Mouse (Mus musculus) spleen, adult 12 weeks (tissue): ENCODE results near the gene Pcgf6.

Source experiments
- DNase-seq: peaks from one replicate; pipeline ENCODE4 v3.0.0; 2022; ENCODE audit warnings: low spot score

Gene Pcgf6

DNA sequence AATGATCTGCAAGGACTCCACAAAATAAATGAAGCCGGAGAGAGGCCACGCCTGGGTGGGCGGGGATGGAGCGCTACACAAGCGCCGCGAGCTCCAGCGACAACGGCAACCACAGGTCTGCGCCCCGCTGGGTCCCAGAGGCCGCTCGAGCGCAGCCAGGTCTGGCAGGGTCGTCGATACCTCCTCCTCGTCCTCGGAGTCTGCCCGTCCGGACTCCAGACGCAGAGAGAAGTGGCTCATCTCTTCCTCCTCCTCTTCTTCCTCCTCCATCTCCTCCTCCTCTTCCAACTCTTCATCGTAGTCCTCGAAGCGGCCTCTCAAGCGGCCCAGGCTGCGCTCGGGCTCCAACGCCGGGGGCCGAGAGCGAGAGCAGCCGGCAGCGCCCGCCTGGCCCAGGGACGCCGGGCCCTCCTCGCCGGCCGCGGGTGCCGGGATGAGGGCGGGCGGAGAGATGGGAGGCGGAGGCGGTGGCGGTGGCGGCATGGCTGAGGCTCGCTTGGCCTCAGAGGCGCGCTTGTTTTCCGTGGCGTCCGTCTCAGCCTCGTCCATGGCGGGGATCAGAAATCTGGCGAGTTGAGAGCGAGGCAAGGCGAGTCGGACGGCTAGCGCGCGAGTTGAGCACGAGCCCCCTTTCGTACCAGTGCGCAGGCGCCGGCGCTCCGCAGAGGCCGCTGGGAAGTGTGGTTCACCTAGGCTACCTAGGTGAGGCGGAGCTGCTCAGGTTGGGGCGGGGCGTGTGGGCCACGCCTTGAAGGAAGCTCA lies at the start of gene Pcgf6:
Gene Pcgf6, minus strand, starts transcription at position 636 of the 762 bp plus-strand sequence.
- DNase-seq, result peak; percentile 67

DNA sequence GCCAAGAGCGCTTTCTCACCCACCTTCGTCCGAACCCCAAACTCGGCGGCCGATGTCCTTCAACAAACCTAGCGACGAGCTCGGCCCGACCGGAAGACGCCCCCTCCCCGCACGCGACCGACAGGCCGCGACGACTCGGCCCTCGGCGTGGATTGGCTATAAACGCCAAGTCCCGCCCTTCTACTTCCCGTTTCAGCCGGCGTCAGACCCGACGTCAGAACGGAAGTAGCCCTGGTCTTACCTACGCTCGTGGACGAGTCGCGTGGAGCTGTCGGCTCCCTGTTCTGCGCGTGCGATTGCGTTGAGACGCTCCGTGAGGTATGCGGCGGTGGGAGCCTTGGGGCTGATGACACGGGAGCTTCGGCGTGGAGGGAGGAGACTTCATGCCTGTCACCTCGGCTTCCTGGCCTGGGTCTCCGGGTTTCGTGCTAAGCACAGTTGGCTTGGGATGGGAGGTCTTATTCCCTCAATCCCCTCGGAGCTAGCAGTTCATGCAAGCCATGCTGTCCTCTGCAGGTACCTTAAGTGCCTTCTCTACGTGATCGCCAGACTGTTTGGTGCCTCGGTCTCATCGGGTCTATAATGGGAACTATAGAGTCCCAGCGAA lies 39.9 kb upstream of the Pcgf6 start, which contains the start of the genes Usmg5 and Pdcd11:
Gene Usmg5, minus strand, starts transcription at position 98 of the 607 bp plus-strand sequence.
Gene Pdcd11, plus strand, starts transcription at position 219 of the 607 bp plus-strand sequence.
- DNase-seq, result peak; percentile 82

DNA sequence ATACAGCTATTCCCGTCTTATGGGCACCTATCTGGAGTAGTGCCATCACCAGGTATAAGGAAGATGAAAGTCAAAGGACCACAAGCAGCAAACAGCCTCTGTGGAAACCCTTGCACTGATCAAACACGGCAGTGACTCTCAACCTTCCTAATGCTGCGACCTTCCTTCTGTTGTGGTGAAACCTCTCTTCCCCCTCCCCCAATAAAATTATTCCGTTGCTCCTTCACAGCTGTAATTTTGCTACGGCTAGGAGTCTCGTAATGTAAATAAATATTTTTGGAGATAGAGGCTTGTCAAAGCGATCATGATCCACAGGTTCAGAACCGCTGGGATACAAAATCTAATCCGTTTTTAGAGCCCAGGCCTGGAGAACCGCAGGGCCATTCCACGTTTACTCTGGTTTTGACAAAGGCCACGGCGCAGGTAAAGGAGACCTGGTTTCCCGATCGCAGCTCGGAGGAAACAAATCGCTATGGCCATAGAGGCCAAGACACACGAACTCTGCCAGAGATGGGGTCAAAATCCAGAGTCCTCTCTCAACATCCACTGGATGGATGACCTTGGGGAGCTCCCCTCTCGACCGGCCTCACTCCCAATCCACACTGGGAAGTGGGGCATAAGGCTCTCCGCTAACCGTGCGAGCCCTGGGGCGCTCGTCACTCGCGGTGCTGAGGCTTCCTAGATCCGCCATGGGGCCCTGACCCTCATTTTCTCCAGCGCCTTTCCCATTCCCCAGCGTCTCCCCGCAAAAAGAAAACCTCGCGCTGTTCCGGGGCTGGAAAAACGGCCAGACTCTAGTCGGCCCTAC lies 39.2 kb upstream of the Pcgf6 start:
- DNase-seq, result peak; percentile 7

DNA sequence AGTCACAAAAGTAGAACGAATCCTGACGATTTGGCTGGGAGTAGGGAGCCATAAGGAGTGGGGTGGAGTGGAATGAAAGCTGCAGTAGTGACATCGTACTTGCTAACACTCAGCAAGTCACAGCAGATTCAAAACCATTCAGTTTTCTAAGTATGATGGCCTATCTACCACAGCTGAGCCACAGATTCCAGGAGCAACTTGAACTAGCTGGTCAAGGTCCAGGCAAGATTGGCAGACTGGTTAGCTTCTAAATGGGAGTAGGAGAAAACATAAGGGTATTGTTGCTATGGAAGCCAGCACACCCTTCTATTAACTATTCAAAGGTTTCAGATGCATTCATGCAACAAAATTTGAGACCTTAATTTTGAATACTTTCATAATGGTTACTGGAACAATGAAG lies 37.5 kb upstream of the Pcgf6 start:
- no peak for DNase-seq

DNA sequence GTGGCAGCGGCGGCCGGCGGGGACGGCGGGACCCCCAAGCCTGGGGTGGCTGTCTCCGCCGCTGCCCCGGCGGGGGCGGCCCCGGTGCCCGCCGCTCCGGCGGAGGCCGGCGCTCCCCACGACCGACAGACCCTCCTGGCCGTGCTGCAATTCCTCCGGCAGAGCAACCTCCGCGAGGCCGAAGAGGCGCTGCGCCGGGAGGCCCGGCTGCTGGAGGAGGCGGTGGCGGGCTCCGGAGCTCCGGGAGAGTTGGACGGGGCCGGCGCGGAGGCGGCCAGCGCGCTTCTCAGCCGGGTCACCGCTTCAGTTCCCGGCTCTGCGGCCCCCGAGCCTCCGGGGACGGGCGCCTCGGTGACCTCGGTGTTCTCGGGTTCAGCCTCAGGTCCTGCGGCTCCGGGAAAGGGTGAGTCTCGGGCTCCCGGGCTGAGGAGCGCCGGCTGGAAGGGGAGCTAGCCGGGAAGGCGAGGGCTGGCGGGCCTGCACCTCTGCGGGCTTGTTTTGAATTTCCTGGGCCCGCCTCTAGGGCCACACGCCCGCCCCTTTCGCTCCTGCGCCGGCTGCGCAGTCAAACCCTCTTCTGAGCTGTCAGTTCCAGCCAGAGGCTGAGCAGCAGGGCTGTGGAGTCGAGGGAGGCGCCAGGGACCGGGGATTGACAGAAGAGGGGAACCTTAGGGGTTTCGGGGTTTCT lies 17.4 kb upstream of the Pcgf6 start:
- DNase-seq, result peak; percentile 82

DNA sequence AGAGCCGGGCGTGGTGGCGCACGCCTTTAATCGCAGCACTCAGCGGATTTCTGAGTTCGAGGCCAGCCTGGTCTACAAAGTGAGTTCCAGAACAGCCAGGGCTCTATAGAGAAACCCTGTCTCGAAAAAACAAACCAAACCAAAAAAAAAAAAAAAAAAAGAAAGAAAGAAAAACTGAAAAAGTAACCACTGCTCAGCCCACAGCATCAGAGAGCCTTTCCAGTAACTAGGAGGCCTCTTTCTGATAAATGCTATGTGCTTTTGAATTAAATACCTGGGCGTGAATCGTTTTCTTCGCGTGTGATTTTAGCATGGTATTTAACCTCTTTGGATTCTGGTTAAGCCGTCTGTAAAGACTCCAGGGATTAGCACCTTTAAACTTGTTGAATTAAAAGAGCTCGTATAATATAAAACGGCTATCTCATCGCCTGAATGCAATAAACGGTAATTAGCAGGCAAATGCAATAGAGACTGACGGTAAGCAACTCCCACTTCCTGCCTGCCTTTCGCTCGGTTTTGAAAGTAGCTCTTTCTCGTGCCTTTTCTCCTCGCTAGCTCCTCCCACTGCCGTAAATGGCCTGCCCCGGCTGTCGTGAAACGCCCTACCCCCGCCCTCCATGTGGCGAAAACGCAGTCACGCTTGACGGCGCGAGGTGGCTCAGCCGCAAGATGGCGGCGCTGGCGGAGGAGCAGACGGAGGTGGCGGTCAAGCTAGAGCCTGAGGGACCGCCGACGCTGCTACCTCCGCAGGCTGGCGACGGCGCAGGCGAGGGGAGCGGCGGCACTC lies 16.6 kb upstream of the Pcgf6 start, which contains the start of gene Taf5:
Gene Taf5, plus strand, starts transcription at position 651 of the 787 bp plus-strand sequence.
- peak; percentile 97 for DNase-seq

DNA sequence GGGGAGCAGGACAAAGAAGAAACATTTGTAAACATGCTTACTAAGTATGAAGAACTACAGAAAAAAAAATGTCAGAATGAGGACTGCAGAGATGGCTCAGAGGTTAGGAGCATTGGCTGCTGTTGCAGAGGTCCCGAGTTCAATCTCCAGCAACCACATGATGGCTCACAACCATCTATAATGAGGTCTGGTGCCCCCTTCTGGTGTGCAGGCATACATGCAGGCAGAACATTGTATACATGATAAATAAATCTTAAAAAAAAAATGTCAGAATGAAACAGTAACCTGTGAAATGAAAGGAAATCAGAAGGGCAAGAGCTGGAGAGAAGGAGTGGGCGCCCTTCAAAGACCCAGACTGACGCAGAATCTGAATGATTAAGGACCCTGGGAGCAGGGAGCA lies 15.2 kb upstream of the Pcgf6 start:
- DNase-seq, result no peak

DNA sequence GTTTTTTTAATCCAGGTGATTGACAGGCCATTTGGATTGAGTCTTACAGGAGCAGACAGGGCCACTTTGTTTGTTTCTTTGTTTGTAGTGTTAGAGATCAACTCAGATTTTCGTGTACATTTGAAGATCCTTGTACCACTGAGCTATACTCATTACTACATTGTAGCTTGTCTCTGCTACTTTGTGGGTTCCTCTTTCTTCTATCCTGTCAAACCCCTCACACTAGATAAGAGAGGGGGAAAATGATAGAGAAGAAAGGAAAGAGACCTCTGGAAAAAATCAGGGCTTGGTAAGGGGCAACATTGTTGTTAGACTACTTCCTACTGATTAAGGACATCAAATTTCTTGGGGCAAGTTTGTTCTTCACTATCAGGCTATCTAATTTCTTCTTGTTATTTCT lies 7.0 kb upstream of the Pcgf6 start:
- no peak for DNase-seq

DNA sequence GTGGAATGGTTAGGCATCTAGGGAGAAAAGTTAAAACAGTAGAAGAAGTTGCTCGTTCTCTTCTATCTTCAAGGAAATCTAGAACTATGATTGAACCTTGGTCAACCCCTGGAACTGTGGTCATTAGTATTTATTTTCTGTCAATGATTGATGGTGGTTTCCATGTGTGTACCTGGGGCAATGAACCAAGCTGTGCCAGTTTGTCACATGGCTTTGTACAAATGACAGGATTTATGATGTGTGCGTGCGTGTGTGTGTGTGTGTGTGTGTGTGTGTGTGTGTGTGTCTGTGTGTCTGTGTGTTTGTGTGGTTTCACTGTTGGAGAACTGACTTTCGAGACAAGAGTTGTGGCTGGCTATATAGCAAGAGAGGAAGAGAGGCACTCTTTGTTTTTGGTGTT lies 2.8 kb upstream of the Pcgf6 start:
- no peak for DNase-seq

DNA sequence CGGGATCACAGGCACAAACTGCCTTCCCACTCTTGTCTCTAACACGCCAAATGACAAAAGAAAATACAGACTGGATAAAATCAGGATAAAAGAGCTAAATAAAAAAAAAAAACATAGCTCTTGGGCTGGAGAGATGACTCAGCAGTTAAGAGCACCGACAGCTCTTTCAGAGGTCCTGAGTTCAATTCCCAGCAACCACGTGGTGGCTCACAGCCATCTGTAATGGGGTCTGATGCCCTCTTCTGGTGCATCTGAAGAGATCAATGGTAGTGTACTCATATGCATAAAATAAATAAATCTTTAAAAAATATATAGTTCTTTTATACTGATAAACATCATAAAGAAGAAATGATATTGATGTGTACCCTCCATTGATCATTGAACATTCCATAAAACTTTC lies 2.2 kb upstream of the Pcgf6 start:
- no peak for DNase-seq

DNA sequence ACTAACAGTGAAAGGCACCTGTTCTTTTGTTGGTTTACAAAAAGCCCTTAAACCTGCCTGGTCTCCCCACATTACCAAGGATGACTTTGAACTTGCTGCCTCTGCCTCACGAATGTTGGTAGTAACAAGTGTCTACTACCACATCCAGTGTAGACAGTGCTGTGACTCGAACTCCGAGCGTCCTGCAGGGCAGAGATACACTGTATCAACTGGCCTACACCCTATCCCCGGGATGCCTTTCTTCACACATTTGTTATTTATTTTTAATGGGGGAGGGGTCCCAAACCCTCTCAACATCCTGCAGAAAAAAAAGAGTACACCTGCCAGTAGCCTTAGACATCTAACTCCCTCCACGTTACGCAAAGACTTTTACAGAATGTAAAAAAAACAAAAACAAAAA lies 866 bp downstream of the Pcgf6 start:
- DNase-seq, result no peak

DNA sequence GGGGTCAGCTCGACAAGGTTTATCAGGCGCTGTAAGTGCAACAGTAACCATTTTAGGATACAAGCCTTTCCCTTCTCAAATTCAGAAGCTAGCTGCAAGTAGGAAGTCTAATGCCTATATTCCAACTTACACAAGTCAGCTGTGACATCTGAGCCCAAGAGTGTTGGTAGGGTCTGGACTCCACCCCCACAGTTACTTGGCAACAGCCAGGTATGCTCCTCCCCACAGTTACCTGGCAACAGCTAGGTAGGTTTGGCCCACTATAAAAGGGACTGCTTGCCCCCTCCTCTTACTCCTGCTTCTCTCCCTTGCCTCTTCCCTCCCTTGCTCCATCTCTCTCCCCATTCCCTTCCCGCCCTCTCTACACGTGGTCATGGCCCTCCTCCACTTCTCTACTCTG lies 1.6 kb downstream of the Pcgf6 start:
- no peak for DNase-seq

DNA sequence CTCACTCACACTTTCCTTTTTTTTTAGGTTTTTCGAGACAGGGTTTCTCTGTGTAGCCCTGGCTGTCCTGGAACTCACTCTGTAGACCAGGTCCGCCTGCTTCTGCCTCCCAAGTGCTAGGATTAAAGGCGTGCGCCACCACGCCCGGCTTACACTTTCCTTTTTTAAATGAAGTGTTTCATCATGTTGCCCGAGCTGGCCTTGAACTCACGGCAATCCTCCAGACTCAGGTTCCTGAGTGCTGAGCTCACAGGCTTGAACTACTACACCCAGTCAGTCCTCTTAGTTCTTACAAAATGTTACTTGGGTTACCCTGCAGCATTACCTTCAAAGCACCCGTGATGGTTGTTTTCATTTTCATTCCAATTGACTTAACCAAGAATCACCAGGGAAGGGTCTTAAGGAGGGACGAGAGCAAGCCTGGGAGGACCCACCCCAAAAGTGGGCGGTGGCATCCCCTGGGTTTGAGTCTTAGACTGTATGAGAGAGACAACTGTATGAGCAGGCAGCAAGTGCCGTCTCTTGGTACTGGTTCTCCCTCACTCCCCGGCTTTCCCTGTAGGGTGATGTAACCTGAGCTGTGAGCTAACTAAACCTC lies 3.4 kb downstream of the Pcgf6 start:
- DNase-seq, result no peak

DNA sequence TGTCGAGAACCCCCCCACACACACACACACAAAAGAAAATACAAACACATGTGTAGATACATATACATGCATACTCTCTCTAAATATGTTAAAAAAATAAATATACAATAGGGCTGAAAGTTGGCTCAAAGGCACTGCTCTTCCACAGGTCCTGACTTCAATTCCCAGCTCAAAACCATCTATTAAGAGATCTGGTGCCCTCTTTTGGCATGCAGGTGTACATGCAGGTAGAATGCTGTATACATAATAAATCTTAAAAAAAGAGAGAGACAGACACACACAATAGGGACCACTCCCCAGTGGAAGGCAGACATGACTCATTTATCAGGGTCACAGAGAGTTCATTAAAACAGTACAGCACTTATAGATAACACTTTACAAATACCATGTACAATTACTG lies 4.4 kb downstream of the Pcgf6 start:
- DNase-seq, result no peak

DNA sequence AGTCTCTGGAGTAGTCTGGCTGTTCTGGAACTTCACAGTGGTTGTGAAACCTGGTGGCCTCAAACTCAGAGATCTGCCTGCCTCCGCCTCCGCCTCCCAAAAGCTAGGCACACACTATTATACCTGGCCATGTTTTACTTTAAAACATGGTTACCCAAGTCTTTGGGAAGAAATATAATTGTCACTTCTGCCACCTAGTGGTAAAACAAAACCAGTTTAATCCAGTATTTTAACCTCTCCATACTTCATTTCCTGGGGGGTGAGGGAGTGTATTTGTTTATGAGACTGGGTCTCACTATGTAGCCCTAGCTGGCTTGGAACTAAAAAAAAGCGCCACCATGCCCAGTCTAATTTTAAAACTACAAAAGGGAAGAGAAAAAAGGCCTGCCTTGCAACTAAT lies 7.1 kb downstream of the Pcgf6 start:
- DNase-seq, result no peak

DNA sequence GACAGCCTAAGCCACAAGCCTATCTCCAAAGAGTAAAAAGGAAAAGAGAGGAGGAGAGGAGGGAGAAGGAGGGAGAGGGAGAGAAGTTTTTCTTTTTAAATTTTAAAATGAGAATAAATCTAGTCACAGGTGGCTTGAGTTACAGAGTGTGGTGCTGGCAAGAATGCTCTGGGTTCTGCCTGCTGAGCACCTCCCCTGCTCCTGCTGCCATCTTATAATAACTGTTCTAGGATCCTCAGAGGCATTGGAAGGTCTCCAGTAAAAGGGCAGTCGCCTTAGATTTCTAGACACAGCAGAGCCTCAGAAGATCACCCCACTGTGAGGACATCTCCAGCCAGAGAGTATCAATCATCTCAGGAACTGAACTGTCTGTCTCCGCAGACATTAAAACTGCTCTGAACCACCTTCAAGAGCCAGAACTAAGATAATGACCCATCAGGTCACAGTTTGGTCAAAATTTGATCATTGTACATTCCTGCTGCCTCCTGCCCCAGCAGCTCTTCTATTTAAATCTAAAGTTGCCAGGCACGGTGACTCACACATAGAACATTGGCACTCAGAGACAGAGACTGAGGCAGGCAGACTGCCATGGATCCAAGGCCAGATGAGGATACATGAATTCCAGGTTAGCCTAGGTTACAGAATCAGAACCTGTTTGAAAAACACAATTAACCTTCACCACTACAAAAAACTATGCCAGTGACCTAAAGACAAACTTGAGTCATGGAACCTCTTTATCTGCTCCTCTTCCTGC lies 9.8 kb downstream of the Pcgf6 start:
- no peak for DNase-seq

DNA sequence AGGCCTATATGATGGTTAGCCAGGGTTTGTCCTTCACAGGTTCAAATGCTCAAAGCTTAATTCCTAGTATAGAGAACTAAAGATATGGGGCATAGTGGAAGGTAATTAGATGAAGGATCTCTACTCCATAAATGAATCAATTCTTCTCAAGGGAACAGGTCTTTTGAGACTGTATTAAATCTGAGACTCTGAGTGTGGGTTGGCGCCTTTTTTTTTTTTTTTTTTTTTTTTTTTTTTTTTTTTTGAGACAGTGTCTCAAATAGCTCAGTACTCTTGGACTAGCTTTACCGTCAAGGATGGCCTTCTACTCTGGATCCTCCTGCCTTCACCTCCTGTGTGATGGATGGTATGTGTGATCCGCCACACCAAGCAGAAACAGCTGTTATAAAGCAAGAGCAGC lies 14.1 kb downstream of the Pcgf6 start:
- DNase-seq, result no peak

DNA sequence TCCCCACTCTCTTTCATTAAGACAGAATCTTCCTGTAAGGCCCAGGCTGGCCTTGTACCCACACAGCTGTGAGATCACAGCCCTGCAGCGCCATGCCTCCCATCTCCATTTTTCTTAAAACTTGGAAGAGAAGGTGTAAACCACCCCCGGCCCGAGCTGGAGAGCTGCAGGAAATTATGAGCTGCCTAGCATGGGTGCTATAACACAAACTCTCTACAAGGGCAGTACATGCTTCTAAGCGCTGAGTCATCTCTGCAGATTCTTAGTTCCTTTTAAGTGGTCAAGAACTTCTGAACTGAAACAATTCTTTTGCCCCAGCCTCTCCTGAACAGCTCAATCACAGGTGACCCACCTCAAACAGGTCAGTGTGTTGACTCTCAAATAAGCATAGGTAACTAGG lies 15.8 kb downstream of the Pcgf6 start:
- no peak for DNase-seq

DNA sequence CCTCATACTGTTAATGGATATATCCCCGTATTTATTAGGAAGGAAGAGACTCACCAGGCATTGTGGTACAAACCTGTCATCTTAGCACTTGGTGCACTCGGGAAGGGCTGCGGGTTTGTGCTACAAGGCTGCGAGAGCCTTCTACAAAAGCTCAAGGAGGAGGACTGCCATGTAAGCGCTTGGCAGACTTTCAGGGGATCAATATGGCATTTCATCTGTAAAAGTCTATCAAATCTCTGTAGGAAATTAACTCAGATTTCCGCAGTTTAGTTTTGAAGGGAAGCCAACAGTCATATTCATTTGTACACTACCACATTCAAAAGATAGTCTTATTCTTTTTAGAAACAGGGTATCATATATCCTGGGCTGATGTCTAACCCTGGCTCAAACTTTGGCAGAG lies 18.9 kb downstream of the Pcgf6 start:
- no peak for DNase-seq

DNA sequence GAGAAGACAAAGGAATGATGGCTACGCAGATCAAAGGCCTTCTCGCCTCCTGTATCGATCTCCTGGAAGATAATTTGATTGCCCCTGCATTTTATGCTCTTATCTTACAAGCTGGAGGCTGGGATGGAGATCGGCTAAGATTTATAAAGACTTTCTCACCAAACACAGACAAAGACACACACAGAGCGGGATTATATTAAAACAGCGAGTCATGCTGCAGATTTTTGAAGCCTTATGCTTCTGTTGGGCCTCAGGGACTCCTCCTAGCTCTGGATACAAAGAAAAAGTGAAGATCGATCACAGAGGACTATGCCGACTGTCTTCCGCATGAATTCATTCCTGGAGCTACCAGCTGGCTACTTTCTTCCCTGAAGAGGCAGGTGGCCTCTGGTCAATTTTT lies 20.9 kb downstream of the Pcgf6 start:
- DNase-seq, result no peak
